Mouse (Mus musculus) kidney, adult 18-20 months (tissue): ENCODE measurements at regions not wholly inside any gene's neighbourhood (a gene's known extent, or its start where the extent isn't known, plus 50 kb on each side); places are given as distances from the start of the nearest gene placed in this dataset.

Experiments used
- DNase-seq: peaks from one replicate; pipeline ENCODE4 v3.0.0; 2021

DNA sequence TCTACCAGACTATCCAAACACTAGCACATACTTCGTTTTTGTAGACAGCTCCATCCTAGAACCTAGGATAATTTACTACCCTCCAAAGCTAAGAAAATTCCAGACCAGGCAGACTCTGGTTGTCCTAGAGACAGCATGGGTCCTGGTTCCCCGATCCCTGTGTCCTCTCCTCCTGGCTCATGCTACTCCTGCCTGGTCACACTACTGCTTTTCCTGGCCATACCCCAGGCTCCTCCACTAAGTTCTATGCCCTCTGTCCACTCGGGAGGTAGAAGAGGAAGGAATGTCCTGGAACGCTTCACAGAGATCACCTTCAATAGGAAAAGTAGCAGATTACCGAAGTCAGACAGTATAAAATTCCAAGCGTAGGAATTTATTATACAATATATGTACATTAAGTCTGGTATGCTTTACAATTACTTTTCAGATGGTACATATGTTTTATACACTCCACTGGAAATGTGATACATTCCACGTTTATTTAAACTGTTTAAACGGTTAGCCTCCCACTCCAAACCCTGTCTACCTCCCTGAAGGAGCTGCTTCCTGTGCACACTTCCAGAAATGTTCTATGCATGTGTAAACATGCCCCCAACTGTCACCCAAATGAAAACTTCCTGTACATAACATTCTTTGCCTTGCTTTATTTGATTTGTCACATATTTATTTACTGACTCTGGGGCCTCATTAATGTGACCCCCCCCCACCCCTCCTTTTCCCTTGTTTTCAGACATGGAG is 151.6 kb downstream of the Adamts15 start:
- no peak for DNase-seq

DNA sequence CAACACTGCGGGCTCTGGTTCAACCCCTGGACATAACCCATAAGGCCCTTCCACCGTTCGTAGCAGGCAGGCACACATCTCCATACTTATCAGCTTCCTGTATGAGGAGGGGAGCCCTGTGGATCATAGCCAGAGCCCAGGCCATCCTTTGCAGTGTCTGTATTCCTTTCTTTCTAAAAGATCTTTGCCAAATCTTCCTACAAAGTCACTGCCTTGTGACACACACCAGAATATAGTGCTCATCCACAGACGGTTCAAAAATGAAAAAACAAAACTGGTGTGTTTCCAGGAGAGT is 152.9 kb downstream of the Adamts15 start:
- DNase-seq: no peak

DNA sequence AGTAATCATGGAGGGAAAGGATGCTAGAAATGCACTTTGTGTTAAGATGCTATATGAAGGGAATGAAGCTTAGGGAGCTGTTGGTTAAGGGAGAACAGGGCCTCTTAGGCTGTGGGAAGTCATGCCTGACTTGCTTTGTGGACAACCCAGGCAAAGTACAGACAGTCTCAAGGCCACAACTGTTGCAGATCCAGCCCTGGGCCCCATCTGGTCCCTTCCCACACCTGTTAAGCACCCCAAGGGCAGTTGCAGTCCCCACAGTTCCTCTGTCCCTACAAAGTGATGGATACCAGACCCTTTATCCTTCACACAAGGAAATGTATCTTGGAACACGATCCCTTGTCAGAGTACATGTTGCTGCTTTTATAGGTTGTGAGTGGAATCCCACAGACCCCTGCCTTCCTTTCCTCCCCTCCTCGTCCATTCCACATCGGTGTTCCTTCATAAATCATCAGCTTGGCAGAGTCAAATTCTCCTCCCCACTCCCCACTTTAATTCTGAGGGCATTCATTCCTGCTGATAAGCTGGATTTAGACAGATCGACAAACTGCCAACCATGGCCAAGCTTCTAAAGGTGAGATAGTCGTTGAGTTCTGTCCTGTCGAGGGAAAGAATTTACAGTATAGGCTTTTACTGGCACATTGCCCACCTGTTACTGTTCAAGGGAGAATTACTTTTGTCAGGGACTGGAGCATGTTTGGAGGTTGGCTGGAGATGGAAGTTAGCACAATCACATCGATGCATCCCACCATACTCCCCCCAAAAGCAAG is 153.4 kb downstream of the Adamts15 start:
- no peak for DNase-seq

DNA sequence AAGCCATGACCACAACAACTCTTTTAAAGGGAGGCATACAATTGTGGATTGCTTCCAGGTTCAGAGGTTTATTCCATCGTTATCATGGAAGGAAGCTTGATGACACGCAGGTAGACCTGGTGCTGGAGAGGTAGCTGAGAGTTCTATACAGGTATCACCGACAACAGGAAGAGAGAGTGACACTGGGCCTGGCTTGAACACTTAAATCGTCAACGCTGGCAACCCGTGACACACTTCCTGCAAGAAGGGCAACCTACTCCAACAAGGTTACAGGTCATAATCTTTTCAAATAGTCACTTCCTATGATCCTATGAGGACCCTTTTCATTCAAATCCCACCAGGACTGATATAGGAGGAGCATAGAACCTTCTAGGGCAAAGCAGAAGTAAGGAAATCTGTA is 155.6 kb downstream of the Adamts15 start:
- DNase-seq: no peak

DNA sequence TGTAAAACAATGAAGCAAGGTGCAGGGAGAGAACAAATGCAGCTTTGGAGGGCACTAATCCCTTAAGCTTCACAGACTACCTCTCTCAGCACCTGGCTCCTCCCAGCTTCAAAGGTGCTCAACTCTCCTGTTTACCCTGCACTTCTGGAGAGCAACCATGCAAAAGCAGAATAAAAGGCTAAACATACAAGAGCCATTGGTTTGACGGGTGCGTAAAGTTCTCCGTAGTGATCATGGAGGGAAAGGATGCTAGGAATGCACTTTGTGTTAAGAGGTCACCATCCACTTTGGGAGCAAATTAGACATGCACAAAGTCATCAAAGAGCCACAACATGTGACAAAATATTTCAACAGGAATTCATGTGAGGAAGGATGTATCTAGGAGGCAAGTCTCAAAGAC is 156.1 kb downstream of the Adamts15 start:
- DNase-seq: no peak

DNA sequence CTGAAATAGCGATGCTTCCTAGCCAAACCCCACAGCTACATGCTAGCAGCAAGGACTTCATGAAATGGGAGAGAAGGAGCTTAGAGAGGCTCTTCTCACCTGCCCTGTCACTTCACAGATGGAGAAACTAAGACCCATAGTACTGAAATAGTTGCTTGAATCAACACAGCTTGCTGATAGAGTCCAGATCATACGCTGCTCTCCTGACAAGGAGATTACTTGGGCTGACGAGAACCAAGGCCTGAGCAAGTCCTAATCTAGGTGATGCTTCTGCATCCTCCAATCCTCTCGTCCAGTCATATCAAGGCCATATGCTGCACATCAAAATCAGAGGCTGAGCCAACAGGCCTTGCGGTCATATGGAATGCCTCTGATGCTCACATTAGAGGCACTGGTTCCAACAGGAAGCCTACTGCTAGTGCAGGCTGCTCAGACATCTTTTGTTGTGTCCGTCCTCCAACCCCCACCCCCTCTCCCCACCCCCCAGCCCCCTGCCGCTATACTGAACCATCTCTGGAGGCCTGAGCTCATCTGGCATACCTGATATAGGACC is 157.2 kb downstream of the Adamts15 start:
- DNase-seq: no peak

DNA sequence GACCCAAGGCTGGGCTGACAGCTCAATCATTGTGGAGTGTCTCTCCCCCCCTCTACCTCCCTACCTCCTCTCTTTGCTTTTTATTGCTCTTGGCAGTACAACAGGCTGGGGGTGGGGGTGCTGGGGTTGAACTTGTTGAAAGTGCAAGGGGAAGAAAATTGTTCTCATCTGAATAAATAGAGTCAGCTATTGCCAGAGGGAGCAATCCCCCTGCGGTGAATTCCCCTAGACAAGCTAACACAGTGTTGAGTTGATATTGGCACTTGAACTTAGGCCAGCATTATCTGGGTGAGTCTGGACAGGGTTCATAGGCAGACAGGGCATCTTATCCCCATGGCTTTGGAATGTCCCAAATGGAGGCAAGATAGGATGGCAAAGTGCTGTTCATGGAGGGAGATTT is 159.3 kb downstream of the Adamts15 start:
- DNase-seq: no peak

DNA sequence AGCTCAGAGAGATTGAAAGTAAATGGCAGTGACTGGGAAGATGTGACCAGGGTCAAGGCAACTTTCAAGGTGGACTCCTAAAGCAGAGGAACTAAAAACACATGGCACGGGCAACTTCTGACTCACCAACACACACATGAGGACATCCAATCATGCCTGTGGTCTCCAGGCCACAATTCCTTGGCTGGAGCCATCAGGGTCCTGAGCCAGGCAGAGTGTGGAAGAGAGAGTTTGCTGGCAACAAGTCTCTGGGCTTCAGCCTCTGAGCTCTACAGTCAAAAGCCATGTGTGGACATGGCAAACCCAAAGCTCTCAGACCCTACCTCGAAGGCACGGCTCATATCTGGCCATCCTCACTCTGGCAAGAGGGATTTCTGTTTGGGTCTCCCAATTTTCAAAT is 164.1 kb downstream of the Adamts15 start:
- DNase-seq: no peak

DNA sequence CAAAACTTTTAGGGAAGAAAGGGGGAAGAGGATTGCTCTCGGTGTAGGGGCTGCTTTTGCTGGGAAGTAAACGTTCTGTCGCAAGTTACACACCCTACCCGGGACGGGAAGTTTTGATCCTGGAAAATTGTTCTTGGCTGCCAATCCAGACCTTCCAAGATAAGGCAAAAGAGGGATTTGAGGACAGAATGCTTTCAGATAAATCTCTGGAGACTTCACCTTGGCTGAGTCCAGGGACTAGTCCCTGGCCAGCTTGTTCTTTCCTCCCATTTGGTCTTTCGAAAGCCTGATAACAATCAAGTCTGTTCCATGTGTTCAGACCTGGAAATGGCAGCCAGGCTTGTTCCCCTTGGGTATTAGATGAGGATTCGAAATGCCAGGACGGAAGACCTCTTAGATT is 164.8 kb downstream of the Adamts15 start:
- DNase-seq: no peak

DNA sequence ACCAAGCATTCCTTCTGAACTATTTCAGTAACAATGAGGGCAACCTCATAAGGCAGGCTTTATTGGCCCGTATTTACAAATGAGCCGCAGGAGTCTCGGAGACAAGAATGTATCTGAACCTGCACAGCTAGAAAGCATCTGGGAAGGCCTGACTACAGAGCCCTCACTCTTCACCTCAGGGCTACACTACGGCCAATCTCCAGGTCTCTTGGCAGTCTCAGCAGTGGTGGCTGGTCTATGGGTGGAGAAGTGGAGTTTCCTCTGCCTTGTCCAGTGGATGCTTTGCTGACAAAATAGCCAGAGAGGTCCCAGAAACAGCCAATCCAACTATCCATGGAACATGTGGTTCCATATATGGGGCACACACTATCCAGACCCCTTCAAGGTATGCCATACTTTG is 165.5 kb downstream of the Adamts15 start:
- DNase-seq: no peak

DNA sequence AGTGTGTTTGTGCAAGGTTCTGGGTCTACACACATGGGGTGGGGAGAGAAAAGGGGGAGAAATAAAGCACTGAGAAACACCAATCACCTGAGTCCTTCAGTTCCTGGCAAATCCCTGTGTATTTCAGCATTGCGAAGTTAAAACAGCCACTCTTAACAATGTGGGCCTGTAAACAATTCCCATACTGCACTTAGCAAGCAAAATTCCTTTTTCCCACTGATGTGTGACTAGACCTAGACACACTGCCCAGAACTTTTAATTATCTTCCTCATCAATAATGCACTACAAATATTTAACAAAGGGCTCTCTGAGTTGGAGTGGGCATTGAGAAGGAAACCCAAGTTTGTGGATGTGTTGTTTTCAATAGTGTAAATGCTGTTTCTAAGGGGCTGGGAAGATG is 166.7 kb downstream of the Adamts15 start:
- DNase-seq: no peak

DNA sequence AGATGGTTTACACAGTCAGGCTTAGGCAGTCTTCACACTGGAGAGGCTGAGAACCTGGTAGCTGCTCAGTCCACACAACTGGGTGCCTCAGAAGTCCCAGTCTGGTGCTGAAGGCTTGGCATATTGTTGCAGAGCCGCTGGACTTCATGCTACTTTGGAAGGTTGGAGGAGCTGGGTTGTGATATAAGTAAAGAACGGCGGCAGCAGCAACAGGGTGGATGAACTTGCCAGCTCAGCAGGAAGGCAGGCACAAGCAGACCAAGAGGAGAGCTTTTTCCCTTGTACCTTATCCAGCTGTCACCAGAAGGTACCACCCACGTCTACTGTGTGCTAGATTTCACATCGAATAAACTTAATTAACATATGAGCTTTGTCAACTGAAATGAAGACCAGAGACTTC is 167.4 kb downstream of the Adamts15 start:
- no peak for DNase-seq

DNA sequence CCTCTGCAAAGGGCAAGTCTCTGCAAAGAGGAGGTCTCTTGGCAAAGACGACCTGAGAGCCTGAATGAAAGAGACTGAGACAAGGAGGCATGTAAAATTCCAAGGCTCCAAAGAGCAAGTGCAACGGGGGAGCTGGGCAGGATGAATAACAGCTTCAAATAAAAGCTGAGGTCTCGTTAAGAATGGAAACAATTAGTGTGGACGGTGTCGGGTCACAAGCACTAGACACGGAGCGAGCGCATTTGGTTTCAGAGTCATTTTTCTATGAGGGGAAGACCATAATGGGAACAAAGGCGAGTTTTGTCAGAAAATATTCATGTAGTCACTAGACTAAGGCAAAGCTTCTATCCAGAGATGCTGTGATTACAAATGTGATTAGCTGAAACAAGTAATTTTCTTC is 178.8 kb downstream of the Adamts15 start:
- DNase-seq: no peak

DNA sequence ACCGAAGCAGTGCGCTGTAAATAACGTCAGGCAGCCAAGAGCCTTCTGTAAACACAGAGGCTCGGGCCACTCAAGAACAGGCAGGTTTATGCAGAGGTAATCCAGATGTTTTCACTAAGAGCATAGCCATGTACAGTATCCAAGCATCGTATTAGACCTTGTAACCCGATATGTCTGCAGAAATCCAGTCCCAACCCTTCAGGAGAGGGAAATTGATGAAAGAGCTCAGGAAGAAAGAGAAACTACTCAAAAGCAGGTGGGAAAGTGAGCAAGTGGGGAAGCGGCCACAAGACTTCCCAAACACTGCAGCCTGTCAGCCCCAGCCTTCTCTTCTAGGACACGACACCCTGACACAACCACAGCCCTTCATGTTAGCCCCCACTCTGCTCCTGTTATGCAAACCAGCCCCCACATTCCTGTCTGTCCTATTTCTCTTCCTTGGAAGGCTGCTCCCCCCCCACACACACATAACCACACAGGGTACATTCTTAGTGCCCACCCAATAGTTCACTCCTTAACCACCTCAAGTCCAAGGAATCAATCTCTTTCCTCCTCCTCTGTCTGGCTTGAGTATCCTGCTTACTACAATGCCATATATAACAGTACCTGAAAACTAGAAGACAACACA is 179.7 kb downstream of the Adamts15 start:
- no peak for DNase-seq

DNA sequence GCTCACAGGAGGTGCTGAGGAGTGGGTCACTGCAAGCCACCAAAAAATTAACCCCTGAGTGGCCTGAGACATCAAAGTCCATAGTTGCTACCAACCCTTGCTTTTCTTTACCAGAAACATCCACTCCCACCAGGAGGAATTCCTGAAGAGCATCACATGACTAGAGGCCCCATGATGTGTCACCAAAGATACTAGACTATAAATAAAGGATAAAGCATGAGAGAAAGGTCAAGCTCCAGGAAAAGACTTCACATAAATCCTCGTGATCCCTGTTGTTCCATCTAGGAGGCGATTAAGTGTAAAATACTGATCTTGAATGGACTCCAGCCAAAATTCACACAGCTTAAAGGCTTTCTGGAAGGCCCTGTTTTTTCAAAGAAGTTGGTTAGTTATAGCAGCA is 190.6 kb downstream of the Adamts15 start:
- DNase-seq: no peak

DNA sequence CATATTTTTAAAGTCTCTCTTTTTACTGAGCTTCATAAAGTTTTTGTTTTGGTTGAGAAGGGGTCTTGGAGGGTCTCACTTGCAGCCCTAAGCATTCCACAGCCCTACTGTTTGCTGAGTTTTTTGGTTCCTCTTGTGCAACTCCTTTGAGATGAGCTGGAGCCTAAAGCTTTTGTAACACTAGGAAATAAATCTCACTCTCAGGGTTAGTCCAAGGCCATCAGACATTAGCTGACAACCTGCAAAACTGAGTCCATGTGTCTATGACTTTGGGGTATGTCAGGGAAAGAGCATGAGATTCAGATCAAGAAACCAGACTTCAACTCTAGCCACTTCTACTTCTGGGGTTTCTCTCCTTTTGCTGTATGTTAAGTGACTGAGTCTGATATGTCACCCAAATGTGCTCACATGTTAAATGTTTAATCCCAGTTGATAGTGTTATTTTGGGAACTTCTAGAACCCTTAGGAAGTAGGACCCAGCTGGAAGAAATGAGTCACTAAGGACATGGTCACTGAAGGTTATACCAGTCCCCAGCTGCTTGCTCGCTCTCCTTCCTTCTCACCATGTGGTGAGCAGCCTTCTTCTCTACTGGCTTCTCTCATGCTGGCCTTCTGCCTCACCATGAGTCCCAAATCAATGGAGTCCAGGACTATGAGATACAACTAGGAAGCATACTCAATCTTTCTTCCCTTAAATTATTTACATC is 198.7 kb downstream of the Adamts15 start:
- no peak for DNase-seq

DNA sequence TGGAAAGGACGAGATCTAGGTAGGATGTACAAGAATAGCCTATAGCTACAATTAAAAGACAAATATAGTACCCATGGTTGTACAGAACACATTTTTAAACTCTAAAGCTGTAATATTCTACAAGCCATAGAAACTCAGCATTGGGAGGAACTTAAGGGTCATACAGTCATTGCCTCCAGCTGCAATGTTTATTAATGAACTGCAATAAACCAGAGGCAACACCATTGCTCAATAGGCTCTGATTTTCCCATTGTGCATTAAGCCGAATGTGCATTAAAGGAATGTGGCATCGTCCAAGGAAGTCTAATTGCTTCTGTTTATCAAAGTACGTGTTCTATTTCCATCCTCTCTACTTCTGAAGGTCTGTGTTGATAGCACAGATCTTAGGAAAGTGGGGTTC is 200.4 kb downstream of the Adamts15 start:
- no peak for DNase-seq

DNA sequence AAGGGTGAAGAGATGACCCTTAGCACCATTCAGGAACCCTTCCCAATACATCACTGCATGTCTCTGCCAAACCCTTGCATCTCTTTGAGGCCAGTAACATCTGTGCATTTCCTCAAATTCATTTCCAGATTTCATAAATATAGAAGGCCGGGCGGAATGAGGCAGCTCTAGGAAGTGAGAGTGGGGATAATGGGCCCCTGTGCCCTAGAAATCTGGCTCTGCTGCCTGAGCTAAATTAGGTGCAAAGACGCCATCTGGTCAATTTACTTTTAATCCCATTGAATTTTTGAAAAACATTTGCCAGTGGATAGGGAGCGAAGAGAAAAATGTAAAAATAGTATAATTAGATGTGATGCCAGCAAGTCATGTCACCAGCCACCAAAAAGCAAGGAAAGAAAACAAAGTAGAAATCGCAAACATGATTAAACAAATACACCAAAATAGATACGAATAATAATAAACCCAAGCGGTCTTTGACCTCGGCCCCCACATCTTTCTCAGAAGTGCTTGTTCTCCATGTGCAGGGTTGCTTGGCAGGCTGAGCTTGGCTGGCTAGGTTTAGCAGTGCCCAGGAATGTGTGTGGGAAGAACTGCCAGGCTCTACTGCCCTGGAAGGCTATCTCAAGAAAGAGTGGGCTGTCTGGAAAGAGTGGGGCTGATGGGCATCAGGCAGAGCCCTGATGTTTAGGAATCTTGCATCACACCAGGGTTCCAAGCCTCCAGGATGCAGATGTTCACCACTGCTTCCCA is 205.7 kb downstream of the Adamts15 start:
- no peak for DNase-seq

DNA sequence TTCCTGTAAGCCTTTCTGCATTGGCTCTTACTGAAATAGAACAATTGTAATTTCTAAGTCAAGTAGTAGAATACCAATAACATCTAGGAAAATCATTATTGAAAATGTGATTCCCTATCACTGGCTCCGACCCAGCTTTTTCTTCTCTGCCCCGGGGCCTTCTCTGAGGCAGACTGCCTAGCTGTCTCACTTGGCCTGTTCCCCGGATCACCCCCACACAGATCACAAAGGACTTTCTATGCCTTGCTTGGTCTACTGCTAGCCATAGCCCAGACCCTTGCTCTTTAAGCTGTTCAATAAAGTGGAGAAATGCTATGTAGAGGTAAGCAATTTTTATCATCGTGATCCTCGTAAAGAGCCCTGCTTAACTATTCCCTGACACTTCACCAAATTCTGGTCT is 212.1 kb downstream of the Adamts15 start:
- DNase-seq: no peak

DNA sequence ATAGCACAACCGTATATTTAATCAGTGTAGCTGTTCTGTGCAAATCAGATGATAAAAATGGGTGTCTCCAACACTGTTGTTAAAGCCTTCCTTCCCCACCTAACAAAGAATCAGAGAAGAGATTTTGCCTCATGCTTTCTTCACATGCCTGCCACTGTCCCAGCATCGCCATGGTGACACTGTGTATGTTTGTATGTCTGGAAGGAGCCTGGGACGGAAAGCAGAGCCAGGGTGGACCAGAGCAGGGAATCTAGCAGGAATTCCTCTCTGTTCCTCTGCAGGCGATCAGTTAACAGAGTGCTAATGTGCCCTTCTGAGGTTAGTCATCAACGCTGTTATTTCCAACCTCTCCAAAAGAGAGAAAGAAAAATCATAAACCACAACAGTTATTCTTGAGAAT is 222.4 kb downstream of the Adamts15 start:
- DNase-seq: no peak

DNA sequence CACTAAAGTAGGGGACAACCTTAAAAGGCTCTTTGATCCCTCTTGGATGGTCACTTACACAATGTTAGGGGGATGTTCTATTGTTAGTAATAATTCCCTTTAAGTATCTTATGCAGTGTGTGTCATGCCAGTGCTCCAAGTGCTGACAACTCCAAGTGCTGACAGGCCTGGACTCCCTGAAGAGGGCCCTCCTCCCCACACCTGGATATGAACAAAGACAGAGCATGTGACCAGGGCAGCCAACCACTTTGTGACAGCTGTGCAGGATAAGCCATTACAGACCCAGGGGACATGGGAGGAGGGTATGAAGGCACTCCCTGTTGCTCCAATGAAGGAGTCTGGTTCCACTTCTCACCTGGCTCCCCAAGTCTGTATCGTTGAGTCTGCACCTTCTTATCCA is 224.7 kb downstream of the Adamts15 start:
- no peak for DNase-seq

DNA sequence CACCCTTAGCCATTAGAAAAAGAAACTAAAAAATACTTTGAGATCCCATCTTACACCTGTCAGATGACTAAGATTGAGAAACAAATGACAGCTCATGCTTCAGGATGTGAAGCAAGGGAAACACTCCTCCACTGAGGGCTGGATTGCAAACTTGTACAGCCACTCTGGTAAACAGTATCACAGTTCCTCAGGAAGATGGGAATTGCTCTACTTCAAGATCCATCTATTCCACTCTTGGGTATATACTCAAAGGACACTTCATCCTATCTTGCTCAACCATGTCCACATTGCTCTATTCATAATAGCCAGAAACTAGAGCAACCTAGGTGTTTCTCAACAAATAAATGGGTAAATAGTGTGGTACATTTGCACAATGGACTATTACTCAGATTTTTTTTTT is 241.2 kb downstream of the Snx19 start:
- no peak for DNase-seq

DNA sequence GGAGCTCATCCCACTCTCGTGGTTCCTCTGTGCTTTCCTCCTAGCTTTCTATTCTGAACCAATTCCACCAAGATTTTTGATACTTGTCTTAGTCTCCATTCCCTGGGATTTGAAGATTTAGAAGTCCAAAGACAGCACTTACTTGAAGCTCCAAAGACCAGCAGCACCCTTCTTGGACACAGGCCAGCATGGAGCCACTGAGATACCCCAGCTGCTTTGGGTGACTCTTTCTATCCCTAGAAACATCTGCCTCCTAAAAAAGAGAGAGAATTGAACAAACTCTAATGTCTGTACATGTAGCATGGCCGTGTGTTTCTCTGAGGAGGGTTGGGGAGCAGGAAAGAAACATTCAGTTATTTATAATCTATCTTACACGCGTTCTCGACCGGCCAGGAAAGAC is 235.5 kb downstream of the Snx19 start:
- peak; percentile 4 for DNase-seq
